Mouse (Mus musculus) neural tube, embryonic 10.5 days (tissue): ENCODE measurements around the gene Txnip.
A peak's percentile ranks its signal among the peaks of the same experiment; 100 is the strongest.
"Not testable (repeated sequence)": the region's sequence is repeated elsewhere in the genome, so short reads cannot be mapped to it uniquely, and the experiment has no call there.

Experiments used
- DNase-seq: peaks from one replicate; pipeline ENCODE4 v3.0.0-alpha.2; 2017; ENCODE audit warnings: low spot score; ENCODE audit errors: extremely low spot score

The Txnip gene

DNA sequence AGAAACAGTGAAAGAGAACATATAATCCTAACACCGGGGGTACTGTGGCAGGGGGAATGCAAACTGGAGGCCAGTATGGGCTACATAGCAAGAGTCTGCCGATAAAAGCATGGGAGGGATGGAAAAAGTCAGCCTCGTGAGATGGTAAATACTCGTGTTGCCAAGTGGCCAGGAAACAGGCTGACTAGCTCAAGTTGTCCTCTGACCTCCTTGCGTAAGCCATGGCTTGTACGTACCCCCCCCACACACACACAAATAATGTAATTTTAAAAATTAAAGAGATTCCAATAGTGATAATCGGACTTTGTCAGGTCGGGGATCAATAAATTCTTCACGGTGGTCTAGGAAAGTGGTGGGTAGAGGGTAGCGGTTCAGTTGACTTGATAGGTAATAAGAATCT is 35.6 kb downstream of the Txnip start:
- peak; percentile 47 for DNase-seq

GRCm38 (mm10) chr3:96593790-96594560 is 36.2 kb downstream of the Txnip start, which contains the start of gene Polr3gl:
Gene Polr3gl, minus strand, starts transcription at chr3:96594181.
- DNase-seq = peak; percentile 93

- DNase-seq = no peak
These were observed 37.1 kb downstream of the Txnip start for GRCm38 (mm10) chr3:96594851-96595250.

- DNase-seq = no peak
These were observed 37.9 kb downstream of the Txnip start for GRCm38 (mm10) chr3:96595661-96596060.

DNA sequence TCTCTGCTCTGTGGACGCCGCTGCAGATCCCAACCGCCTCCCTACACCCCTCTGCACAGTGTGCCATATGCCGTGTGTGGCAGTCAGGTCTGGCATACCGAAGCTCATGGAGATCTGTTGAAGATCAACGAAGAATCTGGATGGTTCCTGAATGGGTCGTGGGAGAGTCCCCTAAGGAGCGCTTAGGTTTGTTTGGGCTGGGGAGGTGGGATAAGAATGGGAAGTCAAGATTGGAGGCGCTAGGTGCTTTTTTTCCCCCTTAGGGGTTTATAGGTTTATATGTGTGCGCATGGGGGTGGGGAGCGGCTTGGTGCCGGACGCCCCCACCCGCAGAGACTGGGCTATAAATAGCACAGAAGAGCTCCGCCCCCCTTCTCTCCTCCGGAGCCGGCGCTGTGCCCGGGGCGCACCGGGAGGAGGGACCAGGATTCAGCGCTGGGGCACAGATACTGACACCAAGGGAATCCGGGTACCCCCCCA is 38.5 kb downstream of the Txnip start, which contains the start of gene Ankrd34a:
Ankrd34a (plus strand) TSS at position 409 of the 480 bp plus-strand sequence.
- DNase-seq = no peak

DNA sequence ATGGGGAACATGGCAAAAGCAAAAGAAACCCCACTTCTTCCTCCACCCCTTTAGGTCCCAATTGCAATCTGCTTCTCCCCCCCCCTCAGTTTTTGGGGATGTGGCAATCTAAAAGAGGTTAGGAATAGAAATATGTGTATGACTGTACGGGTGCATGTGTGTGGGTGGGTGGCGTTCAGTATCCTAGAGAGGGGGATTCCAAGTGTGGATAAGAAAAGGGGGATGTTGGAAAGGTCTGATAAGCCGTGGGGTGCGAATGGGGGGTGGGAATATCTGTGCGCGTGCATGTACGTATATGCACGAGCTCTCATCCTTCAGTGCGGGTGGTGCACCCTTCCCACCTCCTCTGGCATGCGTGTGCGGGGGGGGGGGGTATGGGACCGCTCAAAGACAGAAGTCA is 39.1 kb downstream of the Txnip start:
- no peak for DNase-seq

DNA sequence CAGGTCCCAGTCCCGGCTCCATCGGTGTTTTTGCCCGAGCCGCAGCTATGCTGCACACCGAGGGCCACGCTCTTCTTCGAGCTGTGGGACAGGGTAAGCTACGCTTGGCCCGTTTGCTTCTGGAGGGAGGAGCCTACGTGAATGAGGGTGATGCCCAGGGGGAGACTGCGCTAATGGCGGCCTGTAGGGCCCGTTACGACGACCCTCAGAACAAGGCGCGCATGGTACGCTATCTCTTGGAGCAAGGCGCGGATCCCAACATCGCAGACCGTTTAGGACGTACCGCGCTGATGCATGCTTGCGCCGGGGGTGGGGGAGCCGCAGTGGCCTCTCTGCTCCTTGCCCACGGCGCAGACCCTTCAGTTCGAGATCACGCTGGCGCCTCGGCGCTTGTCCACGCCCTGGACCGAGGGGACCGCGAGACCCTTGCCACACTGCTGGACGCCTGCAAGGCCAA is 39.7 kb downstream of the Txnip start:
- peak; percentile 65 for DNase-seq

GRCm38 (mm10) chr3:96598156-96599068 is 40.7 kb downstream of the Txnip start:
- DNase-seq = no peak

DNA sequence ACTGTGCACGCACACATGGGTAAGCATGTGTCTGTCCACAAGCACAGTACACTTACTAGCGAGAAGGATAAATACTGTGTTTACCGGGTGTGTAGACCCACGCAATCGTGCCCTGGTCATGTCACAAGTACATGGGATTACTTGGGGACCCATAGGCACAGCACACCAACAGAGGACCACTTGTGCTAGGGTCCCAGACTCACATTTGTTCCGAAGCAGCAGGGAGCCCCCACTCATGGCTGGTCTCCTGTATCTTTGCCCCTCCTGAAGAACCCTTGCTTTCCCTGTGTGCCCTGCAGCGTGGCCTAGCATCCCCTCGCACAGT is 41.3 kb downstream of the Txnip start:
- DNase-seq = no peak

GRCm38 (mm10) chr3:96599411-96599810 is 41.7 kb downstream of the Txnip start:
- DNase-seq = no peak

- DNase-seq = peak; percentile 92
These were observed 43.0 kb downstream of the Txnip start, which contains the start of gene Lix1l for GRCm38 (mm10) chr3:96600639-96601250. Gene Lix1l, plus strand, starts transcription at chr3:96601149.

- peak; percentile 73 for DNase-seq
These were observed 43.6 kb downstream of the Txnip start for GRCm38 (mm10) chr3:96601251-96601787.

DNA sequence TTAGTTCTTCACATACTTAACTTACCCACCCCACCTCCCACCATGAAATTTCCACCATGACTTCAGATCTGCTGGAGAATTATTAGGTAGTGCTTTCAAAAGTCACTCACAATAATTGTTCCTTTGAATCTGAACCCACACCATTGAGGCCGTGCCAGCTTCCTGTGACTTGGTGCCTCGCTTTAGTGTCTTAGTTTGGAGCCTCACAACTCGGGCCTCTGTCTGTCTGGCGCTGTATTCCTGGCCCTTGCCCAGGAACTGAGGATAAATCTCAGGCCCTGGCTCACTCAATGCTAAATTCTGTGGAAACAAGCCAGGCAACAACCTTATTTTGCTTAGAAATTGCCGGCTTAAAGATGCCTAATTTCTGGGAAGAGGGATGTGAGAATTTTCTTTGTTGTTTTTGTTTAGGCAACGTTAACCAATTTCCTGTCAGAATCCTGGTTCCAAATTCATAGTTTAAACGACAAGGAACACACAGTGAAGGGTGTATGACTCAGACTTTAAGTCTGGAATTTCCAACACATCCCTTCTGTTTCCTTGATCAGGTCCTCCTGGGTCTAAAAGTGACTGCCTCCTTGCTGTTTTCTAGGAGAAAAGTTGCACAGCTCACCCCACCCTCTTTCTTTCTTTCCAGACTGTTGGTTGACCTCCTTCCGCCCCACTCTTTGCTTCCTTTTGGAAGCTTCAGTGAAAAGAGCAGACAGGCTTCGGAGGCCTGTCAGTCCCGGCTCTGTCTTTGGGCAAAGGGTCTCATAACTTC is 44.4 kb downstream of the Txnip start:
- DNase-seq = no peak

- DNase-seq = no peak
These were observed 44.9 kb downstream of the Txnip start for GRCm38 (mm10) chr3:96602704-96603084.

DNA sequence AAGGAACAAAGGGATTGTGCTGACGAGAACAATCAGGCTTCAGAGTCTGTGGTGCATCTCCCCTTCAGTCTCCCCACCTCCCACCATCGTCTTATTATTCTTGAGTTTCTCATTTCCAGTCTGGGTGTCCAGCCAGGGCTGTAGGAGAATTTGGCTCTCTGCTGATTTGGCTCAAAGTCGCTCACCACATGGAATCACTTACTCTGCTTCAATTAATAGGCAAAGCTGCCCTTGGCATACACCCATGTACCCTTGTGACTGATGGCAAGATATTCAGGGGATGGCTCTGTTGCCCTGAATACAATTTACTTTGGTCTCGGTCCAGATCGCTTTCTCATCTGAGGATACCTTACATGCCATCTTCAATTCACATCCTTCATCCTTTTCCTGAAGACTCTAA is 45.6 kb downstream of the Txnip start:
- DNase-seq = no peak

DNA sequence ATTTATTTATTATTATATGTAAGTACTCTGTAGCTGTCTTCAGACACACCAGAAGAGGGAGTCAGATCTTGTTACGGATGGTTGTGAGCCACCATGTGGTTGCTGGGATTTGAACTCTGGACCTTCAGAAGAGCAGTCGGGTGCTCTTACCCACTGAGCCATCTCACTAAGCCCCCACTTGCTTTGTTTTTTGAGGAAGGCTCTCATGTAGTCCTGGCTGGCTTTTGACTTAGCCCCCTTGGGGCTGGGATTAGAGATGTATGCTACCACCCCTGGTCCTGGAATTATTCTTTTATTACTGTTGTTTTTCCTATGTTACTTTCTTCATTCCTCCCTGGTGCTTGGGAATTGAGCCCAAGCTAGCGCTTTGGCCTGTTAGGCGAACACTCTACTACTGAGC is 48.2 kb downstream of the Txnip start:
- not testable (repeated sequence) for DNase-seq

DNA sequence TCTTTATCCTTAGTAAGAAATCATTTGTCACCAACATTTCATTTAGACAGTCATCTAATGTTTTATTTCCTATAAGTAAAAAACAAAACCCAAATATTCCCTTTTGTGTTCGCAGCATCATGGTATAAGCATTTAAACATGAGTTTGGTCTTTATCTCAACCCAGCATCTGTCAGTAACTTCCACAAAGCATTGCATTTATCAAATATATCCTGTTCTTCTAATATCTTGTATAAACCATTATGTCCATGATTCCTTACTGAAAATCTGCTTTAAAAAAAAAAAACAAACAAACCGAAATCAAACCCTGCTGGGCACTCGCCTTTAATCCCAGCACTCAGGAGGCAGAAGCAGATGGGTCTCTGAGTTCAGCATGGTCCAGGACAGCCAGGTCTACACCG is 48.9 kb downstream of the Txnip start:
- DNase-seq = no peak
